Mouse (Mus musculus): ENCODE data around the gene Slc16a4. TPM values are rescaled to one million over a fixed set of nuclear protein-coding genes. Genes with fewer than 3 reads are reported as not detected.
A peak's percentile ranks its signal among the peaks of the same experiment; 100 is the strongest.

Gene Slc16a4
- total and polyA plus RNA-seq, 2 experiments from 2014 or later, result 1.4 to 2.4 TPM

DNA sequence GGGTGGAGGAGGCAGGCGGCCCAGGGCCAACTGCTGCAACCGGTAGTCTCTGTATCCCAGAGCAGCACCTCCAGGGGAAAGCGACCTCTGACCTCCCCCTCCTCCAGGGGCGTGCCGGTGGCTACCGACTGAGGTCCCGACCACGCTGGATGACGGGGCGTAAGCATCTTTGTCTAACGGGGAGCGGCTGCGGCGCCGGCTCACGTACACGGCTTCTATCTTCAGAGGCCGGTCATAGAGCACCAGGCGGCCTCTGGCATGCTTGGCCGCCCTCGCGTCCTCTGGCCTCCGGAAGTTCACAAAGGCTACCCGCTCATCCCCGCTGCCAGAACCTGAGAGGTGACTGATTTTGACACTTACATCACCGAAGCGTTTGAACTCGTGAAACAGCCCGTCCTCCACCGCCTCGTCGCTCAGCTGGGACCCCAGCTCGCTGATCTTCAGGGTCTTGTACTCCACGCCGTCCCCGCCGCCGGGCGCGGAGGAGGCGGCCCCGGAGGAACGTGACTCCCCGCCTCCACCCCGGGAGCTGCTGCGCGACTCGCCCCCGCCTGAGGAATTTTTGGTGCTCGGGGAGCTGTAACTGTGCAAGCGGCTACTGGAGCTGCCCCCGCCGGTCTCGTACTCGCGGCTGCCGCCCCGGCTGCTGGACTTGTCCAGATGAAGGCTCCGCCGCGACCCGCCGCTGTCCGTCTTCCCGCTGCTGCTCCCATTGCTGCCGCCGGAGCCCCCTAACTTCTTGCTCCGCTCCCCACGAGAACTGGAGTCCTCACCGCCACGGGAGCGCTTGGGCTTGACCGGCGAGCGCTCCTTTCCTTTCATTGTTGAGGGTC lies 41.3 kb downstream of the Slc16a4 start:
- TF ChIP-seq CTCF (IDR thresholded peaks at IDR 0.05), result no peak
- H3K9ac ChIP-seq (replicated peaks; ENCODE audit: low read length, poor library complexity, severe bottlenecking), result peak overlapping the region; percentile 84
- under 1% methylated on average over 75 of the region's 75 CpGs for WGBS
- ATAC-seq (ENCODE audit: low FRiP score), result peak; percentile 2; the same call in 1 of the 2 replicates
- no peaks in the 10 kb centered on the region for H3K9me3 ChIP-seq (ENCODE audit: low read length)
- peak; percentile 19 for DNase-seq (ENCODE audit: low spot score)
- peak overlapping the region; percentile 94 for H3K4me3 ChIP-seq (ENCODE audit: low read depth, low read length)
- peak overlapping the region; percentile 83 for H3K4me2 ChIP-seq (ENCODE audit: low read depth, low read length, poor library complexity, severe bottlenecking)
- H3K27me3 ChIP-seq (ENCODE audit: insufficient read depth, low read length), result no peaks in the 10 kb centered on the region
- H3K27ac ChIP-seq (ENCODE audit: low read depth, low read length), result peak overlapping the region; percentile 91
- H3K36me3 ChIP-seq (ENCODE audit: insufficient read depth, low read length), result peaks cover 9% of the 10 kb centered on the region
- peaks cover 7% of the 10 kb centered on the region; the same call in 1 of the 2 replicates for H3K4me1 ChIP-seq (ENCODE audit: insufficient read depth, low read length)

DNA sequence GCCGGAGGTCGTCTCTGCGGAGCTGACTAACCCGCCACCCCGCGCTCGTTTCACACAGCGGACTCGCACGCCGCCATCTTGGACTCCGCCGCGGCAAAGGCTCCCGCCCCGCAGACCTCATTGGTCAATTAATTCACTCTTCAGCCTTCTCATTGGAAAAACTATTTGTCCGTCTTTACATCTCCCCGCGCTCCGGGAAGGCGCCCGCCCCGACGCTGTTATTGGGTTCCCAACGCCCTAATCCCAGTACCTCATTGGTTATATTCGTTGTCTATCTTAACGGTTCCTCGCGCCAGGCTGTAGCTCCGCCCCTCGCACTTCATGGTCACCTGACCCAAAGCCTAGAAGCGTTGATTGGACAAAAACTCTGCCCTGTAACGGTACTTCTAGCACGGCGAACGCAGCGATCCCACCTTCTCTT lies 41.9 kb downstream of the Slc16a4 start:
- Histone ChIP-seq H3K4me1 (ENCODE audit: insufficient read depth, low read length) (peaks cover 7% of the 10 kb centered on the region; the same call in 1 of the 2 replicates), H3K36me3 (ENCODE audit: insufficient read depth, low read length) (peaks cover 9% of the 10 kb centered on the region), H3K27ac (ENCODE audit: low read depth, low read length) (peak overlapping the region; percentile 91), H3K9ac (replicated peaks; ENCODE audit: low read length, poor library complexity, severe bottlenecking) (peak overlapping the region; percentile 84), H3K4me2 (ENCODE audit: low read depth, low read length, poor library complexity, severe bottlenecking) (peak overlapping the region; percentile 83; the same call in 1 of the 2 replicates), H3K9me3 (ENCODE audit: low read length) (no peaks in the 10 kb centered on the region), H3K4me3 (ENCODE audit: low read depth, low read length) (peak overlapping the region; percentile 94), H3K27me3 (ENCODE audit: insufficient read depth, low read length) (no peaks in the 10 kb centered on the region)
- ATAC-seq (ENCODE audit: low FRiP score), result peak; percentile 98
- peak; percentile 100 for DNase-seq (ENCODE audit: low spot score)
- under 1% methylated on average over 37 of the region's 37 CpGs for WGBS
- no peak for TF ChIP-seq CTCF (IDR thresholded peaks at IDR 0.05)

DNA sequence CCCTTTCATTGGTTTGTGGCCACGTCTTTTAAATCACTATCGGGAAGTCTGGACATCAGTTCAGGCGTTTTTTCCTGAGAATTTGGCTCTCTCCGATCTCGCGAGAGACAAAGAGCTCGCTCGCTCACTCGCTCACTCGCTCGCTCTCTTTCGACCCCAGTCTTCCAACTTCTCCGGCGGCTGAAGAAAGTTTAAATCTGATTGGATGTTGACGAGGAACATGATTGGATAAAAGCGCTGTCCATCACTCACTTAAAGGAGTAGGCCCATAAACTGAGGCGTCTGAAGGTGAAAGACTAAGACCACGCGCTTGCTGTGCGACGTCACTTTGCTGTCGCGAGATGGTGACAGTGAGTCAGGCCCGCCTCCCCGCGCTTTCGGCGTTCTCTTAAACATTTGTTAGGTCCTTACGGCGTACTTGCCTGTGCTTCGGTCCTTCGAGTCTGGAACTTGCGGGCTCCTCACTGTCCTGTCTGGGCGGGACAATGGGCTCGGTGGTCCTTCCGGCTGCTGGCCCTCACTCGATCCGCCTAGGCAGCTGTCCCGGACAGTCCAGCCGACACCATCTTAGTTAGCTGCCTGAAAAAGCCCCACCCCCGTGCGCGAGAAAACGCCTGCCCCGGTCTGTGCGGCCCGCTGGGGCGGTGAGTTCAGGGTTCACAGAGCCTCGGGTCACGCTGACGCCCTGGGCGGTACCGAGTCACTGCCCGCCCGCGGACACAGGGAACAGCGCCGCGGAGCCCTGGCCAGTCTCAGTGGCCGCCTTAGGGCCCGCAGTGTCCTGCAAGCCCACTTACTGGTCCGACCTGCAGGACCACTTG lies 42.6 kb downstream of the Slc16a4 start, which contains the start of gene Rbm15:
Gene Rbm15 (minus strand): TSS at position 293 of the 821 bp plus-strand sequence.
- DNase-seq (ENCODE audit: low spot score) (peak; percentile 100), ATAC-seq (ENCODE audit: low FRiP score) (peak; percentile 95)
- TF ChIP-seq CTCF (IDR thresholded peaks at IDR 0.05), result peak; percentile 24
- under 1% methylated on average over 62 of the region's 62 CpGs for WGBS
- H3K9ac ChIP-seq (replicated peaks; ENCODE audit: low read length, poor library complexity, severe bottlenecking), result peak within 1 kb of the TSS; percentile 84
- H3K36me3 ChIP-seq (ENCODE audit: insufficient read depth, low read length), result peaks cover 9% of the 10 kb centered on the region
- H3K27me3 ChIP-seq (ENCODE audit: insufficient read depth, low read length), result no peaks in the 10 kb centered on the region
- H3K4me3 ChIP-seq (ENCODE audit: low read depth, low read length), result peak within 1 kb of the TSS; percentile 94
- no peaks in the 10 kb centered on the region for H3K9me3 ChIP-seq (ENCODE audit: low read length)
- H3K27ac ChIP-seq (ENCODE audit: low read depth, low read length), result peak within 1 kb of the TSS; percentile 91
- peak within 1 kb of the TSS; percentile 83 for H3K4me2 ChIP-seq (ENCODE audit: low read depth, low read length, poor library complexity, severe bottlenecking)
- H3K4me1 ChIP-seq (ENCODE audit: insufficient read depth, low read length), result peaks cover 7% of the 10 kb centered on the region; the same call in 1 of the 2 replicates

DNA sequence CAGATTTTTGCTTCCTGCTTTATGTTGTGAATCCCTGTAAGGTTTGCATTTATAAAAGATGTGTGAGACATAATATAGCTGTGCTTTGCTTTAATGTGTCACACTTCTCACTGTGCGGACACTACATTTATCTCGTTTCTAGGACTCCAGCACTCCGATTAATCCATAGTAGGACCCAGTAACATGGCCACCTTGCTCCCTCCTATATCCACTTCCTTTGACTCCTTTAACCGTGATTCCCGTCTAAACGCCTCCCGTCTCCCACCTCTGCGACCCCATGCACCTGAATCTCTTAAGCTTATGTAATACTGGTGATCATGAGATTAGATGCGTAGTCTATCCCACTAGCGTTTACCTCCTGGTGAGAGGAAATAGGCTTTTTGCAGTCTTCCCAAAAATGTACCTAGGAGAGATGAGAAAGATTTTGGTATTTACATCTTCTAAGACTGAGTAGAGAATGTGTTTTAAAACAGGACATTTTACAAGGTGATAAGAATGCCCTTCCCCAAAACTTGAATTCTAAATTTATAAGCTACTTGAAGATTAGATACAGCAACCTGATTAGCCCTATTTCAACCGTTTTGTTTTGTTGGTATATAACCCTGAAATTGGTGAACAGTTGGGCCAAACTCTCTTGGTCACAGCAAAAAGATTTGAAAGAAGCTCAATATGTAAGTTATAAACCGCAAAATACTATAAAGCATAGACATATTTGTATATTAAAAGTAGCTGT lies 43.3 kb downstream of the Slc16a4 start:
- WGBS, result 9% methylated on average over 12 of the region's 12 CpGs

DNA sequence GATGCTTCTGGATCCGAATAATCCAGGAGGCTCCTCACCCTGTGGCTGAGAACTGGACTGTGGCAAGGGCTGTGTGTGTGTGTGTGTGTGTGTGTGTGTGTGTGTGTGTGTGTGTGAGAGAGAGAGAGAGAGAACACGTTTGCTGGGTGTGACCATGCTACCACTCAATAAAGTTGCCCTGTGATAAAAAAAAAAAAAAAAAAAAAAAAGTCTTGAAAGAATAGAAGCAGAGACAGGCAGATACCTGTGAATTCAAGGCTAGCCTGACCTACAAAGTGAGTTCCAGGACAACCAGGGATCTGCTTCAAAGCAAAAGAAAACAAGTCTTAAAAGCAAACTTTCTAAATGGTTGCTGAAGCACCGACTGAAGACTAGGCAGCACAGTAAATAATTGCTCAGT lies 52.9 kb downstream of the Slc16a4 start:
- no peak for ATAC-seq (ENCODE audit: low FRiP score)
- no peak overlapping the region for H3K4me3 ChIP-seq (ENCODE audit: low read depth, low read length)
- 52% methylated on average over 3 of the region's 3 CpGs for WGBS

More for the DNA sequence above, 43.3 kb downstream of the Slc16a4 start:
- TF ChIP-seq CTCF (IDR thresholded peaks at IDR 0.05), result no peak
- Histone ChIP-seq H3K27ac (ENCODE audit: low read depth, low read length) (peak overlapping the region; percentile 80), H3K4me3 (ENCODE audit: low read depth, low read length) (peak overlapping the region; percentile 94), H3K27me3 (ENCODE audit: insufficient read depth, low read length) (no peaks in the 10 kb centered on the region), H3K9ac (replicated peaks; ENCODE audit: low read length, poor library complexity, severe bottlenecking) (peak overlapping the region; percentile 65), H3K9me3 (ENCODE audit: low read length) (no peaks in the 10 kb centered on the region), H3K36me3 (ENCODE audit: insufficient read depth, low read length) (peaks cover 9% of the 10 kb centered on the region), H3K4me1 (ENCODE audit: insufficient read depth, low read length) (peaks cover 7% of the 10 kb centered on the region; the same call in 1 of the 2 replicates), H3K4me2 (ENCODE audit: low read depth, low read length, poor library complexity, severe bottlenecking) (peak overlapping the region; percentile 64)
- ATAC-seq (ENCODE audit: low FRiP score) (no peak), DNase-seq (ENCODE audit: low spot score) (no peak)

More for the DNA sequence above, 52.9 kb downstream of the Slc16a4 start:
- no peak overlapping the region for H3K4me2 ChIP-seq (ENCODE audit: low read depth, low read length, poor library complexity, severe bottlenecking)
- no peaks in the 10 kb centered on the region for H3K36me3 ChIP-seq (ENCODE audit: insufficient read depth, low read length)
- H3K9ac ChIP-seq (replicated peaks; ENCODE audit: low read length, poor library complexity, severe bottlenecking), result no peak overlapping the region
- DNase-seq (ENCODE audit: low spot score), result no peak
- H3K27ac ChIP-seq (ENCODE audit: low read depth, low read length), result no peak overlapping the region
- TF ChIP-seq CTCF (IDR thresholded peaks at IDR 0.05), result no peak
- no peaks in the 10 kb centered on the region for H3K4me1 ChIP-seq (ENCODE audit: insufficient read depth, low read length)
- H3K9me3 ChIP-seq (ENCODE audit: low read length), result no peaks in the 10 kb centered on the region
- H3K27me3 ChIP-seq (ENCODE audit: insufficient read depth, low read length), result no peaks in the 10 kb centered on the region
